Mouse (Mus musculus): ENCODE results near the gene Pgpep1l. TPM values are rescaled to one million over a fixed set of nuclear protein-coding genes. Genes with fewer than 3 reads are reported as not detected.

Pgpep1l gene
- polyA plus RNA-seq, 1 experiment from 2014 or later, result not detected

GRCm38 (mm10) chr7:68250902-68251301 is 13.1 kb downstream of the Pgpep1l start:
- Histone ChIP-seq H3K4me1 (no peaks in the 10 kb centered on the region), H3K27ac (no peak overlapping the region), H3K27me3 (replicated peaks) (no peaks in the 10 kb centered on the region), H3K4me2 (no peak overlapping the region), H3K4me3 (replicated peaks) (no peak overlapping the region), H3K36me3 (no peaks in the 10 kb centered on the region), H3K9me3 (no peaks in the 10 kb centered on the region), H3K9ac (no peak overlapping the region)
- WGBS, result 80% methylated on average over 3 of the region's 3 CpGs
- no peak for ATAC-seq (ENCODE audit: insufficient read depth, low FRiP score, low read depth)

GRCm38 (mm10) chr7:68250411-68250810 is 13.6 kb downstream of the Pgpep1l start:
- Histone ChIP-seq H3K27ac (no peak overlapping the region), H3K9ac (no peak overlapping the region), H3K4me1 (no peaks in the 10 kb centered on the region), H3K4me3 (replicated peaks) (no peak overlapping the region), H3K9me3 (no peaks in the 10 kb centered on the region), H3K4me2 (no peak overlapping the region), H3K27me3 (replicated peaks) (no peaks in the 10 kb centered on the region), H3K36me3 (no peaks in the 10 kb centered on the region)
- WGBS, result 45% methylated on average over 1 of the region's 1 CpGs
- ATAC-seq (ENCODE audit: insufficient read depth, low FRiP score, low read depth), result no peak

DNA sequence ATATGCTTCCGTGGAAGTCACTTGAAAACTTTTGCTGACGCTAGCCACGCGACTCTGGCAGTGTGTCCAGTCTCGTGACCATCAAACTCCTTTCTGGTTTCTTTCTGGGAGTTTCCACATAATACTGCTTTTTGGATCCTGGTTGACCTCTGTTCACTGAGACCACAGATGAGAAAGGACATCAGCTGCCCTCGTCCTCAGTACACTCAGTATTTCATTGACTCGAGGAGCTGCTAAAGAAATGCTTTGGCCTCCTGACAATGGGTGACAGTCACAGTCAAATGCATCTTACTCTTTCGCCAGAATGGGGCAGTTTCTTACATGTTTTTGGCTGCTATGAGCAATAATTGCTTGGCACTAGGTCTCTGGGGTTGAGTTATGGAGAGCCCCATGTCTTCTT is 17.8 kb downstream of the Pgpep1l start:
- WGBS, result 77% methylated on average over 8 of the region's 8 CpGs
- H3K9me3 ChIP-seq, result no peaks in the 10 kb centered on the region
- H3K4me2 ChIP-seq, result no peak overlapping the region
- H3K9ac ChIP-seq, result no peak overlapping the region
- H3K4me1 ChIP-seq, result no peaks in the 10 kb centered on the region
- no peaks in the 10 kb centered on the region for H3K36me3 ChIP-seq
- H3K27ac ChIP-seq, result no peak overlapping the region
- no peak overlapping the region for H3K4me3 ChIP-seq (replicated peaks)
- ATAC-seq (ENCODE audit: insufficient read depth, low FRiP score, low read depth), result no peak
- no peaks in the 10 kb centered on the region for H3K27me3 ChIP-seq (replicated peaks)

DNA sequence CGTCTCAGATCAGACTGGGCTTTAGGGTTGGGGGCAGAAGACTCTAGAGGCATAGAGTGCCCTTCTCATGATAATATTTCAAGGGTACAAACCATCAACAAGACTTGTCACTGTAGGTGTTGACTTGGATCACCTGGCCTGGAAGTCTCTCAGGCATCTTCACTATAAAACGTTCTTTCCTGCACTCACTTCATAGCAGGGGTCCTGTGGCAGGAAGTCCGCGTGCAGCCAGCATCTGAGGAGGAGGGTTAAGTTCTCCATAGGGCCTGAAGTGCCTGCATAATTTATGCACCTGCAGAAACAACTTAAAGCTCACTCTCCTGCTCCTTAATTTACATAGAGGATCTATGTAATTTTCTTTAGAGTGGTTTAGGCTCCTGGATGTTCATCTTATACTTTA is 18.4 kb downstream of the Pgpep1l start:
- no peaks in the 10 kb centered on the region for H3K27me3 ChIP-seq (replicated peaks)
- H3K36me3 ChIP-seq, result no peaks in the 10 kb centered on the region
- H3K9ac ChIP-seq, result no peak overlapping the region
- no peaks in the 10 kb centered on the region for H3K9me3 ChIP-seq
- H3K4me2 ChIP-seq, result no peak overlapping the region
- H3K27ac ChIP-seq, result no peak overlapping the region
- H3K4me1 ChIP-seq, result no peaks in the 10 kb centered on the region
- no peak for ATAC-seq (ENCODE audit: insufficient read depth, low FRiP score, low read depth)
- H3K4me3 ChIP-seq (replicated peaks), result no peak overlapping the region
- WGBS, result 45% methylated on average over 4 of the region's 4 CpGs

DNA sequence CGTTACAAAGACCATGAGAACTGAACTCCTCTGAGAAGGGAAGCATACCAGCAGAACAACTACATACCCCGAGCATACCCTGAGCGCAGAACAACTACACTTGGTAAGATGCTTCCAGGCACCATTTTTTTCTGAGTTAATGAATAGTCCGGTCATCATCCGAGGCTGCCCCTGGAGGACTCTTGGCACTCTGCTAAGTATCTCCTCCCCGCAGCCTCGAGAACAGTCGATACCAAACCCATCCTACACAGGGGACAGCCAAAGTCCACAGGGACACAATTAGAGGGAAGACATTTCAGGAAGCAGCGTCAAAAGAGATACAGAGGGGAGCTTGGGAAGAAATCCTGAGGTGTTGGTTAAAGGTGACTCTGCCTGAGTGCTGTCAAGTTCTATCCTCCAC is 22.8 kb downstream of the Pgpep1l start:
- Histone ChIP-seq H3K27me3 (replicated peaks) (no peaks in the 10 kb centered on the region), H3K9ac (no peak overlapping the region), H3K4me1 (no peaks in the 10 kb centered on the region), H3K27ac (no peak overlapping the region), H3K4me3 (replicated peaks) (no peak overlapping the region), H3K9me3 (no peaks in the 10 kb centered on the region), H3K4me2 (no peak overlapping the region), H3K36me3 (no peaks in the 10 kb centered on the region)
- no peak for ATAC-seq (ENCODE audit: insufficient read depth, low FRiP score, low read depth)
- 79% methylated on average over 9 of the region's 9 CpGs for WGBS

- H3K27ac ChIP-seq, result no peak overlapping the region
- H3K27me3 ChIP-seq (replicated peaks), result no peaks in the 10 kb centered on the region
- no peak overlapping the region for H3K4me2 ChIP-seq
- ATAC-seq (ENCODE audit: insufficient read depth, low FRiP score, low read depth), result no peak
- WGBS, result 59% methylated on average over 11 of the region's 11 CpGs
- no peaks in the 10 kb centered on the region for H3K36me3 ChIP-seq
- H3K4me1 ChIP-seq, result 0 out of 2 replicates have a peak, but pooled peaks cover under 1% of the 10 kb centered on the region
- no peaks in the 10 kb centered on the region for H3K9me3 ChIP-seq
- no peak overlapping the region for H3K4me3 ChIP-seq (replicated peaks)
- no peak overlapping the region for H3K9ac ChIP-seq
These were observed 24.7 kb downstream of the Pgpep1l start for GRCm38 (mm10) chr7:68239220-68239827.

- no peak overlapping the region for H3K27ac ChIP-seq
- H3K9ac ChIP-seq, result no peak overlapping the region
- no peak overlapping the region for H3K4me2 ChIP-seq
- H3K27me3 ChIP-seq (replicated peaks), result no peaks in the 10 kb centered on the region
- no peaks in the 10 kb centered on the region for H3K9me3 ChIP-seq
- 0 out of 2 replicates have a peak, but pooled peaks cover 7% of the 10 kb centered on the region for H3K4me1 ChIP-seq
- ATAC-seq (ENCODE audit: insufficient read depth, low FRiP score, low read depth), result no peak
- no peaks in the 10 kb centered on the region for H3K36me3 ChIP-seq
- no peak overlapping the region for H3K4me3 ChIP-seq (replicated peaks)
- 80% methylated on average over 8 of the region's 8 CpGs for WGBS
These were observed 27.2 kb downstream of the Pgpep1l start for GRCm38 (mm10) chr7:68236817-68237216.

GRCm38 (mm10) chr7:68233619-68234223 is 30.3 kb downstream of the Pgpep1l start:
- ATAC-seq (ENCODE audit: insufficient read depth, low FRiP score, low read depth), result no peak
- Histone ChIP-seq H3K27ac (no peak overlapping the region; the same call in 1 of the 2 replicates), H3K4me1 (0 out of 2 replicates have a peak, but pooled peaks cover 7% of the 10 kb centered on the region), H3K36me3 (peaks cover 5% of the 10 kb centered on the region; the same call in 1 of the 2 replicates), H3K9ac (no peak overlapping the region), H3K4me3 (replicated peaks) (no peak overlapping the region), H3K9me3 (no peaks in the 10 kb centered on the region), H3K4me2 (no peak overlapping the region), H3K27me3 (replicated peaks) (no peaks in the 10 kb centered on the region)
- 23% methylated on average over 13 of the region's 13 CpGs for whole genome bisulfite sequencing

GRCm38 (mm10) chr7:68232521-68232920 is 31.5 kb downstream of the Pgpep1l start:
- 0 out of 2 replicates have a peak, but pooled peaks cover 7% of the 10 kb centered on the region for H3K4me1 ChIP-seq
- H3K27ac ChIP-seq, result no peak overlapping the region
- no peaks in the 10 kb centered on the region for H3K27me3 ChIP-seq (replicated peaks)
- ATAC-seq (ENCODE audit: insufficient read depth, low FRiP score, low read depth), result no peak
- H3K9ac ChIP-seq, result no peak overlapping the region
- no peak overlapping the region for H3K4me3 ChIP-seq (replicated peaks)
- peaks cover 9% of the 10 kb centered on the region; the same call in 1 of the 2 replicates for H3K36me3 ChIP-seq
- H3K9me3 ChIP-seq, result no peaks in the 10 kb centered on the region
- 92% methylated on average over 5 of the region's 5 CpGs for WGBS
- H3K4me2 ChIP-seq, result no peak overlapping the region

- Histone ChIP-seq H3K27ac (no peak overlapping the region), H3K4me2 (no peak overlapping the region), H3K4me3 (replicated peaks) (no peak overlapping the region), H3K4me1 (0 out of 2 replicates have a peak, but pooled peaks cover 7% of the 10 kb centered on the region), H3K27me3 (replicated peaks) (no peaks in the 10 kb centered on the region), H3K9ac (no peak overlapping the region), H3K36me3 (peaks cover 15% of the 10 kb centered on the region), H3K9me3 (no peaks in the 10 kb centered on the region)
- ATAC-seq (ENCODE audit: insufficient read depth, low FRiP score, low read depth), result no peak
- WGBS, result 91% methylated on average over 9 of the region's 9 CpGs
These were observed 33.2 kb downstream of the Pgpep1l start for GRCm38 (mm10) chr7:68230831-68231230.

DNA sequence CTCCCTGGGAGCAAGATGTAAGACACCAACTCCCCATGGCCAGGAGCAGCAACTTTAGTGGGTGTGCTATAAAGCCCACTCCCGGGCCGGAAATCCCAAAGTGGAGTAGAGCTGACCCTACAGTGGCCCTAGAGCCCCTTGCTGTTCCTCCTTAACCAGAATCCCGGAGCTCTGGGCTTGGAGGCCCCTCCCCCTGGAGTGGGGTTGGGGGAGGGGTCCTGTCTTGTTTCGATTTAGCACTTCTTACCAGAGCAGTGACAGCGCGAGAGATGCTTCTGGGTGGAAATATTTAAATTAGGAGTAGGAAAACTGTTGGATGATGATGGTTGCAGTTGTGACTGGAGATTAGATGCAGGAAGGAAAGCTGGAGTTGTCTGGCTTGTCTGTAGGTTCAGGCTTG is 35.5 kb downstream of the Pgpep1l start:
- 52% methylated on average over 6 of the region's 6 CpGs for WGBS
- Histone ChIP-seq H3K9ac (no peak overlapping the region), H3K27ac (no peak overlapping the region), H3K4me3 (replicated peaks) (no peak overlapping the region), H3K9me3 (no peaks in the 10 kb centered on the region), H3K36me3 (peaks cover 27% of the 10 kb centered on the region), H3K27me3 (replicated peaks) (no peaks in the 10 kb centered on the region), H3K4me1 (no peaks in the 10 kb centered on the region), H3K4me2 (no peak overlapping the region)
- ATAC-seq (ENCODE audit: insufficient read depth, low FRiP score, low read depth), result no peak

DNA sequence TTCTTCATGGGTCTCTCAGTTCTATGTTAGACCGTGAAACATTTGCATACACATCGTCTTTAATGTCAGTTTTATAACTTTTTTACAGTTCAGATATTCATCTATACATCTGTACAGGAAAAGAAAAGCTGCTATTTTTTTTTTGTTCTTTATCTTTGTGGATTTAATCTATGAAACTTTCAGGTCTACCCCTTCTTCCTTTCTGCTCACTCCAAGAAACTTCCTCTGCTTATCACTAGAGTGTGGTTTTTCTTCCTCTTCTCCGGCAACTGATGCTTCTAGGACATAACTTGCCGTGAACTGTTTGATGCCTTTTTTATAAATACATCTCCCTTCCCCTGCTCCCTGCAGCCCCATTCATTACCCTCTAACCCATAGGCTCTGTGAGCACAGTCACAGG is 36.4 kb downstream of the Pgpep1l start:
- H3K9ac ChIP-seq, result no peak overlapping the region
- H3K9me3 ChIP-seq, result no peaks in the 10 kb centered on the region
- H3K27ac ChIP-seq, result no peak overlapping the region
- H3K4me1 ChIP-seq, result no peaks in the 10 kb centered on the region
- no peaks in the 10 kb centered on the region for H3K27me3 ChIP-seq (replicated peaks)
- no peak overlapping the region for H3K4me3 ChIP-seq (replicated peaks)
- WGBS, result 77% methylated on average over 4 of the region's 4 CpGs
- no peak for ATAC-seq (ENCODE audit: insufficient read depth, low FRiP score, low read depth)
- H3K4me2 ChIP-seq, result no peak overlapping the region
- H3K36me3 ChIP-seq, result peaks cover 27% of the 10 kb centered on the region

Data from stomach, embryonic 15.5 days (tissue).